Mouse (Mus musculus): ENCODE data around the gene Wnt8b. TPM values are rescaled to one million over a fixed set of nuclear protein-coding genes. Genes with fewer than 3 reads are reported as not detected.

Gene Wnt8b
- polyA plus RNA-seq, 1 experiment from 2014 or later: not detected

DNA sequence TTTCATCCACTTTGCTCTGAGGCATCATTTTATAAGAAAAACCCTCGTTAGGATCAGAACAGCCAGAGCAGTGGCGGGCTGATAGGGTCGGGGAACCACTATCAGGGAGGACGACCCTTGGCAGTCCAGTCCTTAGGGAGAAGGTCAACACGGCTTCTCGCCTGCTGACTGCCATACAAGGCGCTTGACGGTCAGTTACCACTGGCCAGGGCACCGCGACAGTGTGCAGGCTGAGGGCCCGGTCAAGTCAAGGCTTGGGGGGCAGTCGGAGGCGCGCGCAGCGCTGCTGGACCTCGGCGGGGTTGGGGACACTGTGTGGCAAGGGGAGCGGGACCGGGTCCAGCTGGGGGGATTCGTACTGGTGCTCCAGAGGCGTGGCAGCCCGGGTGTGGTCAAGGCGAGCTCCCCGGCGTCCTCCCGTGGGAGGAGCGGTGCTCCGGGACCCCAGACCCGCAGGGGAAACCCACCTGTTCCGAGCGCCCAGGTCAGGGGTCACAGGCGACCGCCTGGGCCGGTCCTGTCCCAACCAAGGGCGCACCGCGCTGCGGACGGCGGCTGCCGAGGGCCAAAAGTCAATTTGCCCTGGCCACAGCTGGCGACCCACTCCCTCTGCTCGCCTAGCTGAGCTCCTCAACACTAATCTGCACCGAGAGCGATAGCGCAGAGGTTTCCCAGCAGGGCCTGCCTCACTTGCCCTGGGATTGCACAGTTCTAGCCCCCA, 52.2 kb downstream of the Wnt8b start, which contains the start of gene Sec31b:
Sec31b (minus strand) TSS at position 544 of the 721 bp plus-strand sequence.
- ATAC-seq (ENCODE audit: low FRiP score): peak; percentile 27; the same call in 1 of the 2 replicates
- WGBS: under 1% methylated on average over 47 of the region's 47 CpGs

DNA sequence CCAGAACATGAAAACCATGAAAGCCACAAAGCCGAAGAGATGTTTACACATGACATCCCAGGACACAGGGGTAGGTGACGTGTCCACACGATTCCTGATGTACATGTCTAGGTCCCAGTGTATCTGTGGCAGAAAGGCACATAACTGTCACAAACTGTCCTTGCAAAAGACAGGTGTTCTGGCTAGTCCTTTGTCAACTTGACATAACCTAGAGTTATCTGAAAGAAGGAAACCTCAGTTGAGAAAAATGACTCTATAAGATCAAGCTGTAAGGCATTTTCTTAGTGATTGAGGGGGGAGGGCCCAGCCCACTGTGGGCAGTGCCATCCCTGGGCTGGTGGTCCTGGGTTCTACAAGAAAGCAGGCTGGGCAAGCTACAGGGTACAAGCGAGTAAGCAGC, 59.5 kb downstream of the Wnt8b start, which contains the start of gene Gm20538:
Gm20538 (minus strand) TSS at position 101 of the 400 bp plus-strand sequence.
- Histone ChIP-seq H3K9me3 (ENCODE audit: control insufficient read depth, low read length) (no peaks in the 10 kb centered on the region), H3K4me3 (replicated peaks; ENCODE audit: low read length) (no peak within 1 kb of the TSS), H3K36me3 (replicated peaks; ENCODE audit: control insufficient read depth, insufficient read depth) (peaks cover 55% of the 10 kb centered on the region), H3K4me2 (replicated peaks) (peak within 1 kb of the TSS; percentile 64), H3K9ac (no peak within 1 kb of the TSS), H3K27ac (no peak within 1 kb of the TSS), H3K27me3 (ENCODE audit: control insufficient read depth, insufficient read depth, low read length) (no peaks in the 10 kb centered on the region), H3K4me1 (replicated peaks; ENCODE audit: control insufficient read depth, insufficient read depth, low read length) (peaks cover 11% of the 10 kb centered on the region)
- DNase-seq (ENCODE audit: low spot score): no peak
- ATAC-seq (ENCODE audit: low FRiP score): no peak
- 94% methylated on average over 4 of the region's 4 CpGs for WGBS

More for the DNA sequence above, 52.2 kb downstream of the Wnt8b start, which contains the start of gene Sec31b:
- Histone ChIP-seq H3K9ac (peak within 1 kb of the TSS; percentile 58), H3K9me3 (ENCODE audit: control insufficient read depth, low read length) (peaks cover 5% of the 10 kb centered on the region), H3K4me1 (replicated peaks; ENCODE audit: control insufficient read depth, insufficient read depth, low read length) (0 out of 2 replicates have a peak, but pooled peaks cover 7% of the 10 kb centered on the region), H3K27ac (no peak within 1 kb of the TSS), H3K4me2 (replicated peaks) (peak within 1 kb of the TSS; percentile 72), H3K4me3 (replicated peaks; ENCODE audit: low read length) (peak within 1 kb of the TSS; percentile 40), H3K27me3 (ENCODE audit: control insufficient read depth, insufficient read depth, low read length) (peaks cover 17% of the 10 kb centered on the region), H3K36me3 (replicated peaks; ENCODE audit: control insufficient read depth, insufficient read depth) (peaks cover 26% of the 10 kb centered on the region)
- no peak for DNase-seq (ENCODE audit: low spot score)

DNA sequence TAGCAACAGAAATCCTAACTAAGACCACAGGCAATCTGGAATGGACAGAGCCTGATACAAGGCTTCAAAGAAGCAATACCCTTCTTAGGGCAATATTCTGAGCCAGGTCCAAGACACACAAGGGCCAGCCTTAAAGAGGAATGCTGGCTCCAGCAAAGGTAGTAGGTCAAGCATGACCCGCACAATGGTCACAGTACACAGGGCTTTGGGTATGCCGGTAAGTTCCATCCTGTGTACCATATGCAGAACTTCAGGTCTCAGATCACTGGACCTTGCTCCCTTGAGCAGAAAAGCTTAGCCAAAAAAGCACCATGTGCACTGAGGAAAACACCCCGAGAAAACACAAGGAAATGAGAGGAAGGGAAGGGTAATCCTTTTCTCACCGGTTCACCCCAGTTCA, 60.0 kb downstream of the Wnt8b start:
- DNase-seq (ENCODE audit: low spot score) (no peak), ATAC-seq (ENCODE audit: low FRiP score) (no peak)
- H3K4me2 ChIP-seq (replicated peaks): peak overlapping the region; percentile 64; the same call in 1 of the 2 replicates
- H3K36me3 ChIP-seq (replicated peaks; ENCODE audit: control insufficient read depth, insufficient read depth): peaks cover 51% of the 10 kb centered on the region
- no peaks in the 10 kb centered on the region for H3K9me3 ChIP-seq (ENCODE audit: control insufficient read depth, low read length)
- no peak overlapping the region for H3K9ac ChIP-seq
- H3K4me3 ChIP-seq (replicated peaks; ENCODE audit: low read length): no peak overlapping the region
- H3K27ac ChIP-seq: no peak overlapping the region
- peaks cover 11% of the 10 kb centered on the region for H3K4me1 ChIP-seq (replicated peaks; ENCODE audit: control insufficient read depth, insufficient read depth, low read length)
- WGBS: 91% methylated on average over 4 of the region's 4 CpGs
- H3K27me3 ChIP-seq (ENCODE audit: control insufficient read depth, insufficient read depth, low read length): peaks cover under 1% of the 10 kb centered on the region; the same call in 1 of the 2 replicates

DNA sequence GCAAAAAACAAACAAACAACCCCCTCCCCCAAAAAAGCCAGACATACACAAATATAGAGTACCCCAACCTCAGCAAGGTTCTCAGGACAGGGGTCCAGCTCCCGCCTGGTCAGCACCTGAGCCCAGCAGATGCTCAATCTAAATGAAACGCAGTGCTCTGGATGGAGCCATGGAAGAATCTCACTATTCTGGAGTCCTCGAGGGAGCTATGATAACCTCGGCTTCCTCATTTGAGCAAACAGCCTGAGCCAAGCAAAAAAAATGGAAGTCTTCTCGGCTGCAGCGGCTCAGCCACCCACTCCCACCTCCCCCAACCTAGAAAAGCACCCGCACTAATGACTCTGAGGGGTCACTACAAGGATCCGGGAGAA, 61.2 kb downstream of the Wnt8b start:
- 7% methylated on average over 8 of the region's 8 CpGs for WGBS
- H3K27ac ChIP-seq: peak overlapping the region; percentile 85
- no peak for ATAC-seq (ENCODE audit: low FRiP score)

DNA sequence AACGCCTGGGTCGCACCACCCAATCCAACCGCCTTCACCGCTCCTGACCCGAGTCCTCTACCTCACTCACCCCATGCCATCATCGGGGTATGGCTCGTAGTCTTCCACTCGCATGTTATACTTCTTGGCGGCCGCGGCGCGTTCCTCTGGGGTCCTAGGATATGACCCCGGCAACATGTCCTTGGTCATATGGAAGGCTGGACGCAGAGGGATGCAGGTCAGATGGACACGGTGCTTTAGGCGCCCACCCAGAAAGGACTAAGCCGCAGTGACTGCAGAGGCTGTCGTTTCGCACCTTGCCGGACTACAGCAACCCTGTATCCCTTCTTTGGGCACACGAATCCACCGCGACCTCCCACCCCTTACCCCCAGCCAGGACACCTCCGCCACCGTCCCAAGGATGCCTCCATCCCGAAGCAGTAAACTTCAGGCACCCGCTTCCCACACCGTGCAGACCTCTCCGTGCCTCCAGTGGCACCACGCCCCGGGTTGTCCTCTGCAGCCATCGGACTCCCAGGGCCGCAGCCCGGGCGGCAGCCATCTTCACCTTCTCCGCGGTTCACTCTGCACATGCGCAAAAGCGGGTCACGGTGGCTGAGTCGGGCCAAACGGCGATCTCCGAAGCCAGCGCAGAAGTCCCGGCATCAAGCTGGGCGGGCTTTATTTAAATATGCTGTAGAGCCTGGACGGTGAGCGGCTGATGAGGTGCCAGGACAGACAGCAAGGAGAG, 61.8 kb downstream of the Wnt8b start, which contains the start of gene Ndufb8:
Ndufb8 (minus strand) TSS at position 580 of the 730 bp plus-strand sequence.
- ATAC-seq (ENCODE audit: low FRiP score): peak; percentile 74
- Histone ChIP-seq H3K36me3 (replicated peaks; ENCODE audit: control insufficient read depth, insufficient read depth) (peaks cover 34% of the 10 kb centered on the region), H3K27ac (peak within 1 kb of the TSS; percentile 85), H3K4me3 (replicated peaks; ENCODE audit: low read length) (peak within 1 kb of the TSS; percentile 82), H3K27me3 (ENCODE audit: control insufficient read depth, insufficient read depth, low read length) (peaks cover 8% of the 10 kb centered on the region; the same call in 1 of the 2 replicates), H3K4me1 (replicated peaks; ENCODE audit: control insufficient read depth, insufficient read depth, low read length) (peaks cover 11% of the 10 kb centered on the region), H3K9me3 (ENCODE audit: control insufficient read depth, low read length) (no peaks in the 10 kb centered on the region), H3K4me2 (replicated peaks) (peak within 1 kb of the TSS; percentile 64), H3K9ac (peak within 1 kb of the TSS; percentile 88)
- WGBS: under 1% methylated on average over 50 of the region's 50 CpGs
- DNase-seq (ENCODE audit: low spot score): peak; percentile 95

More for the DNA sequence above, 61.2 kb downstream of the Wnt8b start:
- Histone ChIP-seq H3K4me3 (replicated peaks; ENCODE audit: low read length) (peak overlapping the region; percentile 82), H3K4me2 (replicated peaks) (peak overlapping the region; percentile 64), H3K27me3 (ENCODE audit: control insufficient read depth, insufficient read depth, low read length) (peaks cover 8% of the 10 kb centered on the region; the same call in 1 of the 2 replicates), H3K9me3 (ENCODE audit: control insufficient read depth, low read length) (no peaks in the 10 kb centered on the region), H3K4me1 (replicated peaks; ENCODE audit: control insufficient read depth, insufficient read depth, low read length) (peaks cover 11% of the 10 kb centered on the region), H3K36me3 (replicated peaks; ENCODE audit: control insufficient read depth, insufficient read depth) (peaks cover 39% of the 10 kb centered on the region), H3K9ac (peak overlapping the region; percentile 88)
- no peak for DNase-seq (ENCODE audit: low spot score)

DNA sequence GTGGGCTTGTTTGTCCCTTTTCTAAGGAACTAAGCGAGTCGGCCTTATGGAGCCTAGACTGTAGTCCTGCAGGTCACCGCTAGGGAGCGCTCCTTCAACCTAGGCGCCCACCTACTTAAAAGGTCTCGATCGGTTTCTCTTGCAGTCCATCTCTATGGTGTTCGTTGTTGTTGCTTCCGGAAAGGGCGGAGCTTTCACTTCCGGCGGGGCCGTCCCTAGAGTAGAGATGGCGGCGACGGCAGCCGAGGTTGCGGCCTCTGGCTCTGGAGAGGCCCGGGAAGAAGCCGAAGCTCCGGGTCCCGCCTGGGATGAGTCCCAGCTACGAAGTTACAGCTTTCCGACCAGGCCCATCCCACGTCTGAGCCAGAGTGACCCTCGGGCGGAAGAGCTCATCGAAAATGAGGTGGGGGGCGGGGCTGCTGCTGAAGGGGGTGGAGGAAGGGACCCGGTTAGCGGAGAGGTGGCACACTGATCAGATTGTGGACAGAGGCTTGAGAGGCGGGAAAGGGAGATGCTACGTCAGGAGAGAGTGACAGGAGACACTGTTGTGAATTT, 69.5 kb downstream of the Wnt8b start, which contains the start of gene Hif1an:
Hif1an (plus strand) TSS at position 199 of the 555 bp plus-strand sequence.
- WGBS: under 1% methylated on average over 33 of the region's 33 CpGs
- Histone ChIP-seq H3K27me3 (ENCODE audit: control insufficient read depth, insufficient read depth, low read length) (peaks cover 8% of the 10 kb centered on the region; the same call in 1 of the 2 replicates), H3K4me2 (replicated peaks) (peak within 1 kb of the TSS; percentile 64), H3K36me3 (replicated peaks; ENCODE audit: control insufficient read depth, insufficient read depth) (peaks cover 33% of the 10 kb centered on the region), H3K27ac (peak within 1 kb of the TSS; percentile 74), H3K9me3 (ENCODE audit: control insufficient read depth, low read length) (no peaks in the 10 kb centered on the region), H3K9ac (peak within 1 kb of the TSS; percentile 66), H3K4me1 (replicated peaks; ENCODE audit: control insufficient read depth, insufficient read depth, low read length) (peaks cover 12% of the 10 kb centered on the region), H3K4me3 (replicated peaks; ENCODE audit: low read length) (peak within 1 kb of the TSS; percentile 54)
- DNase-seq (ENCODE audit: low spot score): peak; percentile 97
- ATAC-seq (ENCODE audit: low FRiP score): peak; percentile 97

Other genes with a start within 250 kb of the Wnt8b start
- gene Scd2, start 199.8 kb upstream of the Wnt8b start, polyA plus RNA-seq (2014; fragmentation: Nextera tagmentation; extraction: Ambion mirVana): 323 and 381 TPM in 2 replicates
- gene Scd4, start 160.4 kb upstream of the Wnt8b start, polyA plus RNA-seq (2014; fragmentation: Nextera tagmentation; extraction: Ambion mirVana): 0.25 and 0.30 TPM in 2 replicates
- gene Scd1, start 85.6 kb upstream of the Wnt8b start, polyA plus RNA-seq (2014; fragmentation: Nextera tagmentation; extraction: Ambion mirVana): 8.4 and 10.6 TPM in 2 replicates
- 0.21 and 0.25 TPM in 2 replicates for gene Sec31b, start 52.4 kb downstream of the Wnt8b start, polyA plus RNA-seq (2014; fragmentation: Nextera tagmentation; extraction: Ambion mirVana)
- not detected in 2 replicates for gene Gm20538, start 59.4 kb downstream of the Wnt8b start, polyA plus RNA-seq (2014; fragmentation: Nextera tagmentation; extraction: Ambion mirVana)
- gene Ndufb8, start 62.0 kb downstream of the Wnt8b start, polyA plus RNA-seq (2014; fragmentation: Nextera tagmentation; extraction: Ambion mirVana): 724 and 765 TPM in 2 replicates
- gene Hif1an, start 69.4 kb downstream of the Wnt8b start, polyA plus RNA-seq (2014; fragmentation: Nextera tagmentation; extraction: Ambion mirVana): 19.3 and 20.6 TPM in 2 replicates